Mouse (Mus musculus): ENCODE measurements around the gene B4galnt1.

DNA sequence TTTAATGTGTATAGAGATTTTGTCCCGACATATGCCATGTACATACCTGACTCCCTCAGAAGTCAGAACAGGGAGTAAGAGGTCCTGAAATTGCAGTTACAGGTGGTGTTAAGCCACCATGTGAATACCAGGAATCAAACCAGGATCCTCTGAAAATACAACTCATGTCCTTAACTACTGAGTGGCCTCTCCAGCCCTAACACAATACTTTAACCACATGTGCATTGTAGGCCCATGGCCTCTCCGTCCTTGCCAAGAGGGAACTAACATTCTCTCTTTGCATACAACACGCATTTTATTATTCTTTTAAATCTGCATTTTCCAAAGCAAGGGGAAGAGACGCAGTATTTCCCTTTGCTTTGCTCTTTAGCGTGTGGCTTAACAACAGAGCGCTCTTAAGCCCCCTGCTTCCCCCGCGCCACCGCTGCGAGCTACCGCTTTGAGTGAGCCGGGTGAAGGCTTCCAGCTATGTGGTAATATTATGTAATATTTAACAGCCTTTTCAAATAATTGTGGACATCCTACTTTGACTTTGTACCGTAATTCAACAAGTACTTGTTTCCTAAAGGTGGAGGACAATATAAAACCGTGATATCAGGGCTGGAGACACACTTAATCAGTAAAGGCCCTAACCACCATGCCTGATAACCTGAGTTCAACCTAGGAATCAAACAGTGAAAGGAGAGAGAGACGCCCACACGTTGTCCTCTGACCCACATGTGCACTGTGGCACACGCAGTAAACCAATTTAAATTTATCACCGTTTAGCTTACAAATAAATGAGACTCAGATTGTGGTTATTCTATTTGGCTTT, 26.5 kb upstream of the B4galnt1 start:
- TF ChIP-seq CTCF (IDR thresholded peaks at IDR 0.05; ENCODE audit: extremely low read depth, insufficient read depth, insufficient read length, insufficient replicate concordance): no peak
- TF ChIP-seq POLR2A (IDR thresholded peaks at IDR 0.05; ENCODE audit: low read depth, low read length): no peak

Data from spleen, adult 2 months (tissue).